Mouse (Mus musculus): ENCODE data around the gene Snapc2. TPM values are rescaled to one million over a fixed set of nuclear protein-coding genes. Genes with fewer than 3 reads are reported as not detected.

The Snapc2 gene
- polyA plus RNA-seq, 1 experiment from 2014 or later, result 61.6 TPM

GRCm38 (mm10) chr8:4275275-4276110 lies 22.6 kb downstream of the Snapc2 start, which contains the start of gene Timm44:
Gene Timm44 (minus strand): TSS chr8:4275913.
- Histone ChIP-seq H3K27ac (peak within 1 kb of the TSS; percentile 56; the same call in 1 of the 2 replicates), H3K4me3 (replicated peaks) (peak within 1 kb of the TSS; percentile 78), H3K36me3 (peaks cover 34% of the 10 kb centered on the region), H3K27me3 (no peaks in the 10 kb centered on the region), H3K4me1 (replicated peaks) (peaks cover 8% of the 10 kb centered on the region), H3K9ac (replicated peaks) (peak within 1 kb of the TSS; percentile 75), H3K9me3 (no peaks in the 10 kb centered on the region), H3K4me2 (peak within 1 kb of the TSS; percentile 66)
- under 1% methylated on average over 39 of the region's 39 CpGs for WGBS
- ATAC-seq (ENCODE audit: insufficient number of reproducible peaks, insufficient read depth, low FRiP score, low TSS enrichment, low read depth), result peak; percentile 95

DNA sequence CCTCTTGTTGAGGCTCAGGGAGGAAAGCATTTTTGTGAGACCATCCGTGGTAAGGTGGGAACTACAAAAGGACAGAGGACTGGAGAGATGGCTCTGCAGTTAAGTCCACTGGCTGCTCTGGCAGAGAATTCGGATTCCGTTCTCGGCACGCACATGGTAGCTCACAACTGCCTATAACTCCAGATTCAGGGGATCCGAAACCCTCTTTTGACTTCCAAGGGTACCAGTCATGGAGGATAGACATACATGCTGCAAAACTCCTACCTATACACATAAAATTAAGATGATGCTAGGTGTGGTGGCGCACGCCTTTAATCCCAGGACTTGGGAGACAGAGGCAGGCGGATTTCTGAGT lies 23.2 kb downstream of the Snapc2 start:
- WGBS, result 30% methylated on average over 9 of the region's 9 CpGs

GRCm38 (mm10) chr8:4292738-4293137 lies 39.9 kb downstream of the Snapc2 start:
- Histone ChIP-seq H3K9ac (replicated peaks) (no peak overlapping the region), H3K4me1 (replicated peaks) (no peaks in the 10 kb centered on the region), H3K4me3 (replicated peaks) (no peak overlapping the region), H3K27ac (no peak overlapping the region), H3K27me3 (no peaks in the 10 kb centered on the region), H3K36me3 (peaks cover 97% of the 10 kb centered on the region), H3K4me2 (no peak overlapping the region), H3K9me3 (no peaks in the 10 kb centered on the region)
- ATAC-seq (ENCODE audit: insufficient number of reproducible peaks, insufficient read depth, low FRiP score, low TSS enrichment, low read depth), result no peak
- WGBS, result 92% methylated on average over 5 of the region's 5 CpGs

More for the DNA sequence above, 23.2 kb downstream of the Snapc2 start:
- Histone ChIP-seq H3K4me2 (peak overlapping the region; percentile 66), H3K36me3 (peaks cover 29% of the 10 kb centered on the region), H3K27ac (peak overlapping the region; percentile 56; the same call in 1 of the 2 replicates), H3K4me3 (replicated peaks) (peak overlapping the region; percentile 78), H3K27me3 (no peaks in the 10 kb centered on the region), H3K9me3 (no peaks in the 10 kb centered on the region), H3K9ac (replicated peaks) (peak overlapping the region; percentile 75), H3K4me1 (replicated peaks) (peaks cover 8% of the 10 kb centered on the region)
- ATAC-seq (ENCODE audit: insufficient number of reproducible peaks, insufficient read depth, low FRiP score, low TSS enrichment, low read depth), result 0 out of 2 replicates have a peak, but pooled peaks have one; percentile 13

DNA sequence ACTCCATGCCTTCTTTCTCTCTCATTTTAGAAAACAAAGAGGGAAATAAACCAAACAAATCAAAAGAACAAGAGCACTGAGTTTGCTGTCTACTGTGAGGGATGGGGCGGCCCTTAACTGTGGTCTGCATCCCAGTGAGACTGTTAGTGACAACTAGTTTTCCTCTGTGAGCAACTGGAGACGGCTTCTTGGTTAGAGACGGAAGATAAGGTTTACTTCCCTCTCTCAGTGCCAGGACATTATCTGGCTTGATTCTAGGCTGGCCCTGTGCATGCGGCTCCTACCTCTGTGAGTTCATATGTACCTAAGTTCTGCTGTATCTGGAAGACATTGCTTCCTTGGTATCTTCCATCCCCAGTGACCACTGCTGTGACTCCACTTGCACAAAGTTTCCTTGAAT lies 44.9 kb downstream of the Snapc2 start:
- no peak overlapping the region for H3K4me3 ChIP-seq (replicated peaks)
- no peak for ATAC-seq (ENCODE audit: insufficient number of reproducible peaks, insufficient read depth, low FRiP score, low TSS enrichment, low read depth)
- H3K9me3 ChIP-seq, result no peaks in the 10 kb centered on the region
- H3K9ac ChIP-seq (replicated peaks), result no peak overlapping the region
- no peak overlapping the region for H3K27ac ChIP-seq
- 93% methylated on average over 4 of the region's 4 CpGs for WGBS
- H3K4me2 ChIP-seq, result no peak overlapping the region
- H3K27me3 ChIP-seq, result no peaks in the 10 kb centered on the region
- no peaks in the 10 kb centered on the region for H3K4me1 ChIP-seq (replicated peaks)
- peaks cover 95% of the 10 kb centered on the region for H3K36me3 ChIP-seq

DNA sequence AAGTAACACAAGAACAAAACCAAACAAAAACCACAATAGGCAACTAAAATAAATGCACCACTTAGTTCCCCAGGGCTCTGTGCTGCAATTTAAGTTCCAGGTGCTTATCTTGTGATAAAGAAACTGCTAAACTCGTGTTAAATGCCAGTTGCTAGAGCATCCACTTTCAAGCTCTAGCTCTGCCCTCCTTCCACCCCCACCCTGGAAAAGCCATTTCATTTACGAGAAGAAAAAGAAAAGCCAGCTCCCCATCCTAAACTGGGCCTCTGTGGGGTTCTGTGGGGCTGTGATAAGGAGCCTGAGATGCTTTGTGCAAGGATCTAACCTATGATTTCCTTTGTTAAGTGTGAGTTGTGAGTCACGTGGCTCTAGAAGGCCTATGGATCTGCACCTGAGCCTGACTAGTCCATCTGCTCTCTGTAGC lies 51.3 kb downstream of the Snapc2 start:
- no peak for ATAC-seq (ENCODE audit: insufficient number of reproducible peaks, insufficient read depth, low FRiP score, low TSS enrichment, low read depth)
- Histone ChIP-seq H3K4me3 (replicated peaks) (no peak overlapping the region), H3K27ac (no peak overlapping the region), H3K27me3 (no peaks in the 10 kb centered on the region), H3K4me1 (replicated peaks) (no peaks in the 10 kb centered on the region), H3K36me3 (peaks cover 100% of the 10 kb centered on the region), H3K9ac (replicated peaks) (no peak overlapping the region), H3K4me2 (no peak overlapping the region), H3K9me3 (no peaks in the 10 kb centered on the region)
- 82% methylated on average over 3 of the region's 3 CpGs for WGBS

Other genes starting within 250 kb of the Snapc2 start
- gene Cd209f, start 147.2 kb upstream of the Snapc2 start, polyA plus RNA-seq (2016; fragmentation: Nextera tagmentation; extraction: Ambion mirVana), result not detected in 2 replicates
- not detected in 2 replicates for gene Cd209g, start 119.0 kb upstream of the Snapc2 start, polyA plus RNA-seq (2016; fragmentation: Nextera tagmentation; extraction: Ambion mirVana)
- 29.4 and 33.7 TPM in 2 replicates for gene Evi5l, start 86.5 kb upstream of the Snapc2 start, polyA plus RNA-seq (2016; fragmentation: Nextera tagmentation; extraction: Ambion mirVana)
- 1.4 and 1.6 TPM in 2 replicates for gene Prr36, start 35.6 kb upstream of the Snapc2 start, polyA plus RNA-seq (2016; fragmentation: Nextera tagmentation; extraction: Ambion mirVana)
- gene Lrrc8e, start 26.3 kb upstream of the Snapc2 start, polyA plus RNA-seq (2016; fragmentation: Nextera tagmentation; extraction: Ambion mirVana), result 0.24 and 0.39 TPM in 2 replicates
- 33.7 and 36.9 TPM in 2 replicates for gene Map2k7, start 14.3 kb upstream of the Snapc2 start, polyA plus RNA-seq (2016; fragmentation: Nextera tagmentation; extraction: Ambion mirVana)
- gene Gm49320, start 14.2 kb upstream of the Snapc2 start, polyA plus RNA-seq (2016; fragmentation: Nextera tagmentation; extraction: Ambion mirVana), result 1.0 and 1.1 TPM in 2 replicates
- gene Tgfbr3l, start 4.9 kb upstream of the Snapc2 start, polyA plus RNA-seq (2016; fragmentation: Nextera tagmentation; extraction: Ambion mirVana), result 5.5 and 6.5 TPM in 2 replicates
- gene Ctxn1, start 6.2 kb downstream of the Snapc2 start, polyA plus RNA-seq (2016; fragmentation: Nextera tagmentation; extraction: Ambion mirVana), result 111 TPM in 2 replicates
- gene Timm44, start 22.8 kb downstream of the Snapc2 start, polyA plus RNA-seq (2016; fragmentation: Nextera tagmentation; extraction: Ambion mirVana), result 66.7 and 72.8 TPM in 2 replicates
- 23.0 TPM in 2 replicates for gene Ccl25, start 72.1 kb downstream of the Snapc2 start, polyA plus RNA-seq (2016; fragmentation: Nextera tagmentation; extraction: Ambion mirVana)
- 341 and 367 TPM in 2 replicates for gene Elavl1, start 72.3 kb downstream of the Snapc2 start, polyA plus RNA-seq (2016; fragmentation: Nextera tagmentation; extraction: Ambion mirVana)
- 13.2 and 14.0 TPM in 2 replicates for gene Cers4, start 239.9 kb downstream of the Snapc2 start, polyA plus RNA-seq (2016; fragmentation: Nextera tagmentation; extraction: Ambion mirVana)